13 mouse cellular contexts compared by ENCODE assay signal in the genomic region with DNA sequence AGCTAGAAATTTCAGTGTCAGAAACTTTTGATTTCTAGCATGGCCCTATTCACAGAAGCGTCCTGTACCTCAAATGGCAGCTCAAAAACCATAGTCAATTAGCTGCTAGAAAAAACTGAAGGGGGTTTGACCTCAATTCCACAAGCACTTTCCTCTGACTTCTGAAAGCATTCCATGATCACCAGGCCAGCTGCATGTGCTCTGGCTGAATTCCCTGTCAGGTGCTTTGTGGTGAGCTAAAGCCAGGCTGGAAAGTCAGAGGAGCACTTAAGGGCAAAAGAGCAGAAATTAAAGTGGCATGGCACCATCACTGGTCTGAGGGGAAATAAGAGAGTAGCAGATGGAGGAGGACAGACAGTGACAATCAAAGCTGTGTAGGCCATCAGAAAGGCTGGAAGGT.
"Had no signal": no experiment of that assay in that cellular context is flagged by ENCODE, and none has a peak within 500 bp of the region (broad histone marks: within the 10 kb centered on the region; RNA-seq: fewer than 3 reads in every experiment).

No protein-coding gene starts in this region.

- DNase-seq: gastrocnemius, adult 2 months; gastrocnemius, postnatal 10 days; gastrocnemius, postnatal 25 days; heart, adult 2 months; heart, postnatal 14 days; heart, postnatal 36 days; kidney, adult 18-20 months; kidney, adult 8-10 months; kidney, postnatal 10 days; kidney, postnatal 25 days; kidney, postnatal 4 days; liver; liver, embryonic 13.5 days had no signal
